Mouse (Mus musculus) brain, embryonic 14.5 days (tissue): Measurements from ENCODE around the gene Krtcap2. TPM values are rescaled to one million over a fixed set of nuclear protein-coding genes. Genes with fewer than 3 reads are reported as not detected.

Experiments
- DNase-seq: peaks from one replicate; pipeline ENCODE4 v3.0.0-alpha.2; 2011; ENCODE audit warnings: low read depth
- CTCF ChIP-seq: fragments of 200-500 bp; IDR thresholded peaks from 2 replicates; pipeline ENCODE4 v1.5.1; 2012; ENCODE audit warnings: inconsistent platforms, mild to moderate bottlenecking, moderate library complexity, borderline replicate concordance; ENCODE audit not compliant: insufficient read depth, insufficient read length; ENCODE audit errors: extremely low read depth
- POLR2A ChIP-seq: fragments of 200-500 bp; IDR thresholded peaks from 2 replicates; pipeline ENCODE4 v1.6.1; 2012; ENCODE audit warnings: mild to moderate bottlenecking, inconsistent platforms, borderline replicate concordance; ENCODE audit not compliant: poor library complexity, insufficient read depth, insufficient read length, severe bottlenecking; ENCODE audit errors: extremely low read depth
- polyA plus RNA-seq: library from polyadenylated mRNA; depleted of rRNA; stranded (reverse); fragments of >200 nt; gene quantifications from 2 replicates; pipeline ENCODE4 v1.2.3, GENCODE M21; 2012; rRNA removed

The Krtcap2 gene
- polyA plus RNA-seq: 86.7 and 106 TPM in 2 replicates

GRCm38 (mm10) chr3:89245688-89246171 lies at the start of gene Krtcap2:
Gene Krtcap2 (plus strand): TSS chr3:89245966.
- peak; percentile 94 for DNase-seq
- TF ChIP-seq CTCF: no peak
- no peak for TF ChIP-seq POLR2A

GRCm38 (mm10) chr3:89195979-89196877 lies 49.5 kb upstream of the Krtcap2 start:
- peak; percentile 97 for DNase-seq
- TF ChIP-seq CTCF: peak; percentile 51; the same call in 1 of the 2 replicates
- TF ChIP-seq POLR2A: no peak

- TF ChIP-seq POLR2A (no peak), CTCF (no peak)
- no peak for DNase-seq
Measured at GRCm38 (mm10) chr3:89199839-89200238, 45.9 kb upstream of the Krtcap2 start.

- DNase-seq: peak; percentile 96
- TF ChIP-seq POLR2A: no peak
Measured at GRCm38 (mm10) chr3:89202253-89203141, 43.3 kb upstream of the Krtcap2 start, which contains the start of gene Gba. Gene Gba (plus strand): TSS chr3:89202928.

GRCm38 (mm10) chr3:89203142-89203514 lies 42.6 kb upstream of the Krtcap2 start:
- no peak for TF ChIP-seq CTCF
- DNase-seq: no peak

- DNase-seq: no peak
- TF ChIP-seq POLR2A: no peak
Measured at GRCm38 (mm10) chr3:89206079-89206478, 39.7 kb upstream of the Krtcap2 start.

- DNase-seq: no peak
- no peak for TF ChIP-seq CTCF
- no peak for TF ChIP-seq POLR2A
Measured at GRCm38 (mm10) chr3:89206695-89207094, 39.1 kb upstream of the Krtcap2 start.

GRCm38 (mm10) chr3:89208075-89208657 lies 37.6 kb upstream of the Krtcap2 start:
- no peak for DNase-seq
- no peak for TF ChIP-seq POLR2A

- TF ChIP-seq CTCF: no peak
- no peak for TF ChIP-seq POLR2A
- no peak for DNase-seq
Measured at GRCm38 (mm10) chr3:89208736-89209135, 37.0 kb upstream of the Krtcap2 start.

GRCm38 (mm10) chr3:89209731-89210130 lies 36.0 kb upstream of the Krtcap2 start:
- TF ChIP-seq POLR2A (no peak), CTCF (no peak)
- no peak for DNase-seq

GRCm38 (mm10) chr3:89210162-89210561 lies 35.6 kb upstream of the Krtcap2 start:
- DNase-seq: no peak
- no peak for TF ChIP-seq CTCF
- no peak for TF ChIP-seq POLR2A

- no peak for TF ChIP-seq CTCF
- TF ChIP-seq POLR2A: no peak
- no peak for DNase-seq
Measured at GRCm38 (mm10) chr3:89210731-89211130, 35.0 kb upstream of the Krtcap2 start.

- peak; percentile 98 for DNase-seq
- TF ChIP-seq CTCF (no peak), POLR2A (peak; percentile 75)
Measured at GRCm38 (mm10) chr3:89213803-89214530, 31.8 kb upstream of the Krtcap2 start.
